Mouse (Mus musculus) cerebellum, postnatal 10 days (tissue): ENCODE results near the gene Olfr1510.
"Not testable (repeated sequence)": the region's sequence is repeated elsewhere in the genome, so short reads cannot be mapped to it uniquely, and the experiment has no call there.

ENCODE experiments used
- DNase-seq, 2 experiments: peaks; one replicate each; pipeline ENCODE4 v3.0.0; 2021; ENCODE audit warnings: mixed read lengths in 2 of 2

The Olfr1510 gene

DNA sequence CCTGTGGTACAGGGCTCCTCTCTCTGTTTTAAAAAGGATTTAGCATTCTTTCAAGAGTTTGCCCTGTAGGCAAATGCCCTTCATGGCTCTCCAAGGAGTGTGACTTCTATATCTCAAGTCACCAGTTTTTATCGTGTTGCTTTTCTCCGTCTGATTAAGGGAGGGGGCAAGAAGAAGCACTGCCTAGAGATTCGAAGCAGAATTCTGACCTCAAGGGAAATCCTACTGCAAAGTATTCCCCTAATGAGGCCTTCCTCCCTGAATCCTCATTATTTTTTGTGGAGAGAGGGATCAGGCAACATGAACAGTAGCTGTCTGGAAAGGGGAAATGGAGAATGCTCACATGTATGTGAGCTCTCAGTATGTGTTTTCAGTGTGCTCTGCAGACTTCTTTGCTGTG lies at the start of gene Olfr1510:
Olfr1510 (minus strand) TSS at position 101 of the 400 bp plus-strand sequence.
- no peak for DNase-seq

DNA sequence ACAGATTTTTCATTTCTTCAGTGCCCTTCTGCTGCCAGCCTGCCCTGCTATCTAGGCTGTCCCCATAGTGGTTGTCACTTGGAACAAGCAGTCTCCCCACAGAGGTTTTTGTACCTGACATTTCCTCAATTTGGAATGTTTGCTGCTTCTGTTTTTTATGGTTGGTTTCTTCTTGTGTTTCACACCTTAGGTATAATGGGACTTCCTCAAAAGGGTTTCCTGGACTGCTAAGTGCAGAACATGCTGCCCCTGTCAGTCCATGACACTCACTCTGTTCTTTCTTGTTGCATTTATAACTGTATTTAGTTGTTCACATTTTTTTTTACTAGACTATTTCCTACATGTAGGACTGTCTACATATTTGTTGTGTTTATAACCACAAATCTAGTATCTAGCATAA lies 47.8 kb upstream of the Olfr1510 start:
- no peak for DNase-seq

DNA sequence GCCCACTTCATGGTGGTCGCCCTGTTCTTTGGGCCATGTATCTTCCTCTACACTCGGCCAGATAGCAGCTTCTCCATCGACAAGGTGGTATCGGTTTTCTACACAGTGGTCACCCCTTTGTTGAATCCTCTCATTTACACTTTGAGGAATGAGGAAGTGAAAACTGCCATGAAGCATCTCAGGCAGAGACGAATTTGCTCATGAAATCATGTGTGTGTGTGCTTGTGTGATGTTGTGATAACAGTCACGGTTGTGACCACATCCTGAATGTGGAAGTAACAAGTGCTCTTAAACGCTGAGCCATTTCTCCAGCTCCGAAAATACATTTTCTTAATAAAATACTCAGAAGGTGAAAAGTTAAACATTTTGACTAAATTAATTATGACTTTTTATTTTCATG lies 37.0 kb upstream of the Olfr1510 start:
- no peak for DNase-seq

DNA sequence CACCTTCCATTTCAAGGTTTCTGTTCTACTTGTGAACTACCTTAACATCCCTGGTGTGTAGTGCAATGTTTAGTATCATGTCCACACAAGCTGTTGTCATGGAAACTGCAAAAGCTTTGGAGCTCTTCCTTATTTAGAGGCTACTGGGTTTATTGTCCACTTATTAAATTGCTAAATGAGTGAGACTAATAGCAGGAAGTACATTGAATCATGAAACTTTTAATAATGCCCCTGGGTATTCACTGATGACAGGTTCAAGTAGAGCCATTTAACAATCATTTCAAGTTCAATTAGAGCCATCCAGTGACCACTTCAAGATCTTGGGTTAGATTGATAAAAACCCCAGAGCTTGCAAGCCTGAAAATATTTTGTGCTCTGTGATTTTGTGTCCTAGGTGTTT lies 28.5 kb upstream of the Olfr1510 start, which contains the start of gene Olfr1509:
Olfr1509 (plus strand) TSS at position 301 of the 400 bp plus-strand sequence.
- no peak for DNase-seq

DNA sequence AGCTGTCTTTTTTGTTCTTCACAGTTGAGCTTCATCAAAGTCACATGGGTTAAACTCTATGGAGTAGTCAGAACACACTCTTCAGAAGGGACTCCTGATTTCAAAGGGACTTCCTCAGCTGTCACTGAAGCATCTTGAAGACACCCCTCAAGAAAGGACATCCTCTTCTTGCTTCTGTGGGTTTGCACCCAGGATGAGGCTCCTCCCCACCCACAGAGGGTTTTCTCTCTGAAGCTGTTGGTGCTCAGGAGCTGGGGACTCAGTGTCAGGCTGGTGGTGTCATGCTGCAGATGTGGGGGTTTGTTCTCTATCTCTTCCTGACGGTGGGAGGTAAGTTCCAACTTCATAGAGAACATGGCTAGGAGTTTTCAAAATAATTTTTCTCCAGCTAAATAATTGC lies 13.5 kb upstream of the Olfr1510 start:
- no peak for DNase-seq

DNA sequence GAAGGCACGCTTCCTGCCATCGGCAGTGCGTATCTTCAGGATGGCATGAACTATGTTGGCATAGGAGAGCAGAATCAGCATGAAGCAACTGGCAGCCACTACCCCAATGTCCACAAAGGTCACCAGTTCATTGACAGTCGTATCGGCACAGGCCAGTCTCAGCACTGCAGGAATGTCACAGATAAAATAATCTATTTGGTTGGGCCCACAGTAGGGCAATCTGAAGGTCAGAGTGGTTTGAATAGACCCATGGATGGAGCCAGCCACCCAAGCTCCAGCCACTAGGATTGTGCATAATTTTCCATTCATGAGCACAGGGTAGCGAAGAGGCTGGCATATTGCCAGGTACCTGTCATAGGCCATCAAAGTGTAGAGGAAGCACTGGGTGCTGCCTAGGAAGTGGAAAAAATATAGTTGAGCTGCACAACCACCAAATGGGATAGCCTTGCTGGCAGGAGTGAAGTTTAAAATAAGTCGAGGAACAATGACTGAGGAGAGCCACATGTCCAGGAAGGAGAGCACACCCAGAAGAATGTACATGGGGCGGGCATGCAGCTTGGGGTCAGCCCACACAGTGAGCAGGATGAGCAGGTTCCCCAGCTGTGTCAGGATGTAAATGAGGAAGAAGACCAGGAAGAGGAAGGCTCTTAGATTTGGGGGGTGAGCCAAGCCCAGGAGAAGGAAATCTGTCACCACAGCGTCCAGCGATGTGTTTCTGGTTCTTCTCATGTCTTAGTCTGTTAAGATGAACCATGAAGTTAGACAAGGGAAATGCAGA lies 3.8 kb downstream of the Olfr1510 start:
- not testable (repeated sequence) for DNase-seq

DNA sequence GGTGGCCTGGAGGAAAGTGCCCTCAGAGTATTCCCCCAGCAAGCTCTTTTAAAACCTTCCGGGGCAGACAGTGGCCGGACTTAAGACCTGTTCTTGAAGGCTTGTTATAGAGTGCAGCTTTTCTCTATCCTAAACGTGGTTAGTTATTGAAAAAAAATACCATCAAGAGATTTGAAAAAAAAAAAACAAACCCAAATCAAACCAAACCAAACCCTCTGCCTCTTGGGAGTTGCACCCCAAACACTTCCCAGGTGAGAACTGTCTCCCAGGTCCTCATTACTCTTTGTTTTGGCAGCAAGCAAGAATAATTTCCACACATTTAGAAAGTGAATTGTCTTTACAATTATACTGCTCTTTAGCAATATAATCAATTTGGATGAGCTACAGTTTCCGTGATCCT lies 16.9 kb downstream of the Olfr1510 start, which contains the start of gene Olfr1511:
Olfr1511 (minus strand) TSS at position 101 of the 400 bp plus-strand sequence.
- no peak for DNase-seq

DNA sequence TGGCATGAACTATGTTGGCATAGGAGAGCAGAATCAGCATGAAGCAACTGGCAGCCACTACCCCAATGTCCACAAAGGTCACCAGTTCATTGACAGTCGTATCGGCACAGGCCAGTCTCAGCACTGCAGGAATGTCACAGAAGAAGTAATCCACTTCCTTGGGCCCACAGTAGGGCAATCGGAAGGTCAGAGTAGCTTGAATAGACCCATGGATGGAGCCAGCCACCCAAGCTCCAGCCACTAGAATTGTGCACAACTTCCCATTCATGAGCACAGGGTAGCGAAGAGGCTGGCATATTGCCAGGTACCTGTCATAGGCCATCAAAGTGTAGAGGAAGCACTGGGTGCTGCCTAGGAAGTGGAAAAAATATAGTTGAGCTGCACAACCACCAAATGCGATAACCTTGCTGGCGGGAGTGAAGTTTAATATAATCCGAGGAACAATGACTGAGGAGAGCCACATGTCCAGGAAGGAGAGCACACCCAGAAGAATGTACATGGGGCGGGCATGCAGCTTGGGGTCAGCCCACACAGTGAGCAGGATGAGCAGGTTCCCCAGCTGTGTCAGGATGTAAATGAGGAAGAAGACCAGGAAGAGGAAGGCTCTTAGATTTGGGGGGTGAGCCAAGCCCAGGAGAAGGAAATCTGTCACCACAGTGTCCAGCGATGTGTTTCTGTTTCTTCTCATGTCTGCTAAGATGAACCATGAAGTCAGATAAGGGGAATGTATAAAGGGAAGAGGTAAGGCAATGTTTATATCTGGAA lies 23.9 kb downstream of the Olfr1510 start:
- not testable (repeated sequence) for DNase-seq

DNA sequence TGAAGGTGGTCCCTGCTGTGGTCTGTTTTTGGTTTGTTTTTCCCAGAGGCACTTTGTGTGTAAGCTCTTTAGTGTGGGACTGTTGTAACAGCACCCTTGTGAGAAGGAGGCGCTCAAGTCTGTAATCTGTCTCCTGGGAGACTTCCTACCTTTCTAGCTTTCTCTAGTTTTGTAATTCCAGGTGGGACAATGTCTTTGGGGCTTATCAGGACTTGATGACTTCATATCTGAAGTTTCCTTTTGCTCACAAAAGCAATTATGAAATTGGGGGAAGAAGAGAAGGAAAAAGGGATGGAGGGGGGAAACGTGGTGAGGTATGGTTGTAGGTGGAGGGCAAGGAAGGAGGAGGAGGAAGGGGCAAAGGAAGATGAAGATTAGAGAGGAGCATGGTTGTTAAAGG lies 35.1 kb downstream of the Olfr1510 start, which contains the start of gene Olfr1512:
Olfr1512 (minus strand) TSS at position 101 of the 400 bp plus-strand sequence.
- DNase-seq = no peak

DNA sequence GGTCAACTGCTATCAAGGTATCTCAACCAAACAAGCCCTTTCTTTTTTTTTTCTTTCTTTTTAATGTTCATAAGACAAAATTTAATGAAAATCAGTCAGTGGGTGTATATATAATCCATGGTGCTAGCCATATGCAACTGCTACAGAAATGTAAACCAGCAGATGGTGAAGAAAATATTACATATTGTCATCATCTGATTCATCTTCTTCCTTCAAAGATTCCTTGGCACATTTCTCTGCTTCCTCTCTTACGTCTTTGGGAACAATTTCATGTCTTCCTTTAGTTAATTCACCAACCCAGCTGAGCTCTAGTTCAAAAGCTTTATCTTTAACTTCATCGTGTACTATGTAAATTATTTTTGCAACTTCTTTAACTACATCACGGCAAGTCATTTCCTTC lies 45.4 kb downstream of the Olfr1510 start:
- DNase-seq = no peak
